Mouse (Mus musculus): ENCODE results near the gene Coq7.

Gene Coq7

GRCm38 (mm10) chr7:118494892-118495579, 38.1 kb downstream of the Coq7 start:
- no peak for DNase-seq (ENCODE audit: low spot score)

GRCm38 (mm10) chr7:118493892-118494291, 39.3 kb downstream of the Coq7 start:
- DNase-seq (ENCODE audit: low spot score) = no peak

- peak; percentile 61 for DNase-seq (ENCODE audit: low spot score)
These were observed 41.6 kb downstream of the Coq7 start, which contains the start of gene Itpripl2 for GRCm38 (mm10) chr7:118491431-118492147. Gene Itpripl2, minus strand, starts transcription at chr7:118491975.

GRCm38 (mm10) chr7:118490666-118491430, 42.3 kb downstream of the Coq7 start:
- peak; percentile 47 for DNase-seq (ENCODE audit: low spot score)

- no peak for DNase-seq (ENCODE audit: low spot score)
These were observed 43.2 kb downstream of the Coq7 start for GRCm38 (mm10) chr7:118489706-118490665.

- DNase-seq (ENCODE audit: low spot score) = no peak
These were observed 45.0 kb downstream of the Coq7 start for GRCm38 (mm10) chr7:118488060-118488664.

GRCm38 (mm10) chr7:118486917-118487316, 46.2 kb downstream of the Coq7 start:
- DNase-seq (ENCODE audit: low spot score) = no peak

- DNase-seq (ENCODE audit: low spot score) = no peak
These were observed 49.2 kb downstream of the Coq7 start for GRCm38 (mm10) chr7:118483996-118484395.

- no peak for DNase-seq (ENCODE audit: low spot score)
These were observed 51.2 kb downstream of the Coq7 start for GRCm38 (mm10) chr7:118482001-118482400.

GRCm38 (mm10) chr7:118481047-118481810, 51.9 kb downstream of the Coq7 start:
- no peak for DNase-seq (ENCODE audit: low spot score)

- DNase-seq (ENCODE audit: low spot score) = no peak
These were observed 52.9 kb downstream of the Coq7 start for GRCm38 (mm10) chr7:118480160-118480709.

GRCm38 (mm10) chr7:118478835-118479312, 54.3 kb downstream of the Coq7 start:
- no peak for DNase-seq (ENCODE audit: low spot score)

- no peak for DNase-seq (ENCODE audit: low spot score)
These were observed 56.7 kb downstream of the Coq7 start for GRCm38 (mm10) chr7:118476428-118476827.

- no peak for DNase-seq (ENCODE audit: low spot score)
These were observed 58.0 kb downstream of the Coq7 start for GRCm38 (mm10) chr7:118475008-118475705.

- no peak for DNase-seq (ENCODE audit: low spot score)
These were observed 60.3 kb downstream of the Coq7 start for GRCm38 (mm10) chr7:118472886-118473285.

- no peak for DNase-seq (ENCODE audit: low spot score)
These were observed 65.1 kb downstream of the Coq7 start for GRCm38 (mm10) chr7:118468060-118468459.

GRCm38 (mm10) chr7:118464432-118464831, 68.7 kb downstream of the Coq7 start:
- DNase-seq (ENCODE audit: low spot score) = no peak

GRCm38 (mm10) chr7:118462818-118463762, 70.1 kb downstream of the Coq7 start:
- no peak for DNase-seq (ENCODE audit: low spot score)

All from retina, embryonic 14.5 days (tissue).